Mouse (Mus musculus): ENCODE data around the gene Dok3. TPM values are rescaled to one million over a fixed set of nuclear protein-coding genes. Genes with fewer than 3 reads are reported as not detected.
"Not testable (repeated sequence)": the region's sequence is repeated elsewhere in the genome, so short reads cannot be mapped to it uniquely, and the experiment has no call there.

Gene Dok3
- total and polyA plus RNA-seq, 3 experiments, result 9.0 to 38.4 (median 30.3) TPM

DNA sequence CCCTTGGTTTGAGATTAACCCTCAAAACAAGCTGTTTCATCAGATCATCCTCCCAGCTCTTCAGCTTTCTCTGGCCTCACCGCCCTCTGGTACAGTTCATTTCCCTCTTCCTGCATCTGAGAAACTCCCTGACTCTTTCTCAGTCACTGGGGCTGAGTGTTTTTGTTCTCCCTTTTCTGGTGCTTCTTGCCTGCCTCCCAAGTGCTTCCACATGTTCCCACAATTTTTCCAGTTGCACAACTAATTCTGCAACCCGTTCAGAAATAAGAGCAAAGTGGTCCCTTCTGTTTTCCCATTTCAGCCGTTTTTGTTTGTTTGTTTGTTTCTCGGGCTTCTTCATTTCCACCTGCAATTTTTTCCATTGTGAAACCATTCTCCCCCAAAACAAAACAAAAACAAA lies 49.0 kb upstream of the Dok3 start:
- peaks cover 10% of the 10 kb centered on the region for H3K9me3 ChIP-seq (replicated peaks; ENCODE audit: low read length)
- in situ Hi-C loops (cut with MboI; ENCODE audit: low pct_ligation_motif_present, low pct_unique_long_range_greater_than_20kb, low sequenced_read_pairs) (no loop called here), dilution Hi-C loops (cut with MboI; ENCODE audit: extremely low pct_ligation_motif_present, extremely low pct_unique_long_range_greater_than_20kb, low sequenced_read_pairs) (no loop called here)
- no peak overlapping the region for H3K4me2 ChIP-seq (ENCODE audit: insufficient read depth, low read depth, poor library complexity, severe bottlenecking)
- H3K27ac ChIP-seq (ENCODE audit: insufficient read depth, low read depth), result no peak overlapping the region
- H3K4me1 ChIP-seq (ENCODE audit: control insufficient read depth in 1 of 2, insufficient read depth in 2 of 2), result peaks cover 2 to 11% of the 10 kb centered on the region in 2 experiments; a peak in 3 of 4 replicates
- H3K27me3 ChIP-seq (replicated peaks), result no peaks in the 10 kb centered on the region
- H3K4me3 ChIP-seq (replicated peaks in 1 of 3; ENCODE audit: low read depth in 2 of 3, low read length in 2 of 3, poor library complexity in 1 of 3), result no peak overlapping the region
- DNase-seq (ENCODE audit: extremely low read depth), result no peak
- no peak overlapping the region for H3K9ac ChIP-seq (ENCODE audit: insufficient read depth, low read depth)
- H3K79me2 ChIP-seq (replicated peaks; ENCODE audit: control insufficient read depth, extremely low read depth, insufficient read depth, poor library complexity, severe bottlenecking), result no peaks in the 10 kb centered on the region
- peaks cover 0 to 2% of the 10 kb centered on the region in 2 experiments for H3K36me3 ChIP-seq (replicated peaks in 1 of 2; ENCODE audit: control insufficient read depth in 1 of 2, insufficient read depth in 1 of 2, low read length in 1 of 2)
- TF ChIP-seq HCFC1 (IDR thresholded peaks at IDR 0.05; ENCODE audit: low read depth, low read length), result no peak
- TF ChIP-seq ZKSCAN1 (IDR thresholded peaks at IDR 0.05; ENCODE audit: borderline replicate concordance, low read depth, low read length), result no peak
- TF ChIP-seq USF1 (IDR thresholded peaks at IDR 0.05; ENCODE audit: low read depth, low read length), result no peak
- no peak for TF ChIP-seq NRF1 (IDR thresholded peaks at IDR 0.05; ENCODE audit: low read depth, low read length)
- no peak for TF ChIP-seq ETS1 (conservative IDR thresholded peaks at IDR 0.05; ENCODE audit: low read depth, low read length)
- no peak for TF ChIP-seq MYC (IDR thresholded peaks at IDR 0.05; ENCODE audit: low read depth, low read length)
- no peak for TF ChIP-seq JUND (conservative IDR thresholded peaks at IDR 0.05; ENCODE audit: low read depth, low read length)
- TF ChIP-seq IRF4 (IDR thresholded peaks at IDR 0.05; ENCODE audit: low read depth, low read length), result no peak
- no peak for TF ChIP-seq POLR2AphosphoS2 (IDR thresholded peaks at IDR 0.05; ENCODE audit: low read depth, low read length)
- no peak for TF ChIP-seq GABPA (IDR thresholded peaks at IDR 0.05; ENCODE audit: insufficient replicate concordance, low read depth, low read length)
- no peak for TF ChIP-seq USF2 (conservative IDR thresholded peaks at IDR 0.05; ENCODE audit: low read depth, low read length)
- no peak for TF ChIP-seq E2F4 (IDR thresholded peaks at IDR 0.05; ENCODE audit: insufficient replicate concordance, low read depth, low read length)
- TF ChIP-seq MAFK (IDR thresholded peaks at IDR 0.05; ENCODE audit: insufficient replicate concordance, low read length), result no peak
- no peak for TF ChIP-seq CHD2 (IDR thresholded peaks at IDR 0.05; ENCODE audit: low read length)
- no peak for TF ChIP-seq TBP (conservative IDR thresholded peaks at IDR 0.05; ENCODE audit: low read depth, low read length)
- TF ChIP-seq EP300 (IDR thresholded peaks at IDR 0.05; ENCODE audit: low read length), result no peak
- no peak for TF ChIP-seq RAD21 (IDR thresholded peaks at IDR 0.05; ENCODE audit: low read depth, low read length)
- TF ChIP-seq SMC3 (IDR thresholded peaks at IDR 0.05; ENCODE audit: low read depth, low read length), result no peak
- TF ChIP-seq MEF2A (IDR thresholded peaks at IDR 0.05; ENCODE audit: borderline replicate concordance, low read depth, low read length), result no peak

DNA sequence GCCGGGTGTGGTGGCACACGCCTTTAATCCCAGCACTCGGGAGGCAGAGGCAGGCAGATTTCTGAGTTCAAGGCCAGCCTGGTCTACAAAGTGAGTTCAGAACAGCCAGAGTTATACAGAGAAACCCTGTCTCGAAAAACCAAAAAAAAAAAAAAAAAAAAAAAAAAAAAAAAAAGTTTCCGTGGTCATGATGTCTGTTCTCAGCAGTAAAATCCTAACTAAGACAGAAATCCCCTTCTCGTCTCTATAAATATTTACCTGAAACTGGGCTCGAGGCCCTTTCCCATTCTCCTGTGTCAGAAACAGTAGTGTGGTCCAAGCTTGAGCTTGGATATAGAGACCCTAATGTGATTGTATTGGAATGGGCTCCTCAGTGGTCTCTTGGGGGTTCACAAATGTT lies 47.8 kb upstream of the Dok3 start:
- H3K79me2 ChIP-seq (replicated peaks; ENCODE audit: control insufficient read depth, extremely low read depth, insufficient read depth, poor library complexity, severe bottlenecking); H3K36me3 ChIP-seq (replicated peaks in 1 of 2; ENCODE audit: control insufficient read depth in 1 of 2, insufficient read depth in 1 of 2, low read length in 1 of 2); dilution Hi-C loops (cut with MboI; ENCODE audit: extremely low pct_ligation_motif_present, extremely low pct_unique_long_range_greater_than_20kb, low sequenced_read_pairs); H3K9me3 ChIP-seq (replicated peaks; ENCODE audit: low read length); H3K9ac ChIP-seq (ENCODE audit: insufficient read depth, low read depth); H3K4me3 ChIP-seq (replicated peaks in 1 of 3; ENCODE audit: low read depth in 2 of 3, low read length in 2 of 3, poor library complexity in 1 of 3); in situ Hi-C loops (cut with MboI; ENCODE audit: low pct_ligation_motif_present, low pct_unique_long_range_greater_than_20kb, low sequenced_read_pairs); H3K4me2 ChIP-seq (ENCODE audit: insufficient read depth, low read depth, poor library complexity, severe bottlenecking); DNase-seq (ENCODE audit: extremely low read depth); H3K27ac ChIP-seq (ENCODE audit: insufficient read depth, low read depth); H3K27me3 ChIP-seq (replicated peaks): not testable (repeated sequence)
- TF ChIP-seq ZNF384 (IDR thresholded peaks at IDR 0.05; ENCODE audit: low read depth, low read length), result peak; percentile 90
- peaks cover 2 to 16% of the 10 kb centered on the region in 2 experiments for H3K4me1 ChIP-seq (ENCODE audit: control insufficient read depth in 1 of 2, insufficient read depth in 2 of 2)

Measured in CH12.LX (cell line).